8 mouse cellular contexts compared by ENCODE assay signal in genomic region chr1:170867691-170868105, GRCm38 (mm10). TPM values are rescaled to one million over a fixed set of nuclear protein-coding genes. Genes with fewer than 3 reads are reported as not detected.
DNase-seq lines count a peak whose midpoint lies in the region; ATAC-seq and TF ChIP-seq lines count a peak whose summit lies in the region.

TSS of gene Atf6 (minus strand) at chr1:170867771.

- H3K36me3 ChIP-seq in G1E (replicated peaks) = peaks cover 16% of the 10 kb centered on the region
- 0 out of 2 replicates have a peak, but pooled peaks cover 2% of the 10 kb centered on the region for H3K36me3 ChIP-seq in forebrain, embryonic 16.5 days (ENCODE audit: control insufficient read depth, insufficient read depth)
- peaks cover 9% of the 10 kb centered on the region; the same call in 1 of the 2 replicates for H3K36me3 ChIP-seq in lung, embryonic 14.5 days (ENCODE audit: insufficient read depth)
- H3K36me3 ChIP-seq in thymus, adult 2 months (ENCODE audit: control insufficient read depth, insufficient read depth, low read length) = no peaks in the 10 kb centered on the region

- ATAC-seq in G1E (ENCODE audit: extremely low read depth, insufficient number of reproducible peaks, low FRiP score, poor library complexity, severe bottlenecking) = peak; percentile 59
- peak; percentile 76 for ATAC-seq in forebrain, embryonic 16.5 days
- peak; percentile 84 for ATAC-seq in lung, embryonic 14.5 days (ENCODE audit: insufficient read depth)

- no peak for TF ChIP-seq POLR2A in olfactory bulb, adult 2 months (IDR thresholded peaks at IDR 0.05; ENCODE audit: insufficient read depth, low read depth, low read length)
- no peak for TF ChIP-seq POLR2A in thymus, adult 2 months (IDR thresholded peaks at IDR 0.05; ENCODE audit: control insufficient read depth, extremely low read depth, insufficient read depth, low read length, poor library complexity)

- no peak for TF ChIP-seq CTCF in G1E (IDR thresholded peaks at IDR 0.05; ENCODE audit: low read depth, low read length)
- TF ChIP-seq CTCF in layer of hippocampus, adult 2 months (conservative IDR thresholded peaks at IDR 0.05) = no peak
- TF ChIP-seq CTCF in lung, embryonic 14.5 days (IDR thresholded peaks at IDR 0.05; ENCODE audit: low read depth) = no peak
- no peak for TF ChIP-seq CTCF in olfactory bulb, adult 2 months (IDR thresholded peaks at IDR 0.05; ENCODE audit: insufficient read depth, low read depth, low read length)
- no peak for TF ChIP-seq CTCF in thymus, adult 2 months (IDR thresholded peaks at IDR 0.05; ENCODE audit: borderline replicate concordance, control insufficient read depth, extremely low read depth, insufficient read depth, low read length, poor library complexity)

- H3K4me3 ChIP-seq in G1E (ENCODE audit: low read depth, low read length) = peak within 1 kb of the TSS; percentile 87
- peak within 1 kb of the TSS; percentile 96 for H3K4me3 ChIP-seq in forebrain, embryonic 16.5 days (replicated peaks; ENCODE audit: low read length)
- peak within 1 kb of the TSS; percentile 91 for H3K4me3 ChIP-seq in layer of hippocampus, adult 2 months
- peak within 1 kb of the TSS; percentile 92 for H3K4me3 ChIP-seq in lung, embryonic 14.5 days (ENCODE audit: low read depth, low read length)
- H3K4me3 ChIP-seq in olfactory bulb, adult 2 months (ENCODE audit: insufficient read depth, low read depth, low read length) = peak within 1 kb of the TSS; percentile 98
- H3K4me3 ChIP-seq in thymus, adult 2 months (ENCODE audit: control insufficient read depth, insufficient read depth, low read length) = peak within 1 kb of the TSS; percentile 99

- no peaks in the 10 kb centered on the region for H3K27me3 ChIP-seq in G1E (ENCODE audit: insufficient read depth, low read length)
- H3K27me3 ChIP-seq in forebrain, embryonic 16.5 days (replicated peaks; ENCODE audit: control insufficient read depth, insufficient read depth, low read length) = no peaks in the 10 kb centered on the region
- H3K27me3 ChIP-seq in lung, embryonic 14.5 days (ENCODE audit: insufficient read depth, low read length) = no peaks in the 10 kb centered on the region
- H3K27me3 ChIP-seq in thymus, adult 2 months (ENCODE audit: control insufficient read depth, insufficient read depth, low read length) = no peaks in the 10 kb centered on the region; the same call in 1 of the 2 replicates

- H3K27ac ChIP-seq in forebrain, embryonic 16.5 days (ENCODE audit: low read length) = peak within 1 kb of the TSS; percentile 61
- H3K27ac ChIP-seq in layer of hippocampus, adult 2 months = peak within 1 kb of the TSS; percentile 81
- H3K27ac ChIP-seq in lung, embryonic 14.5 days (ENCODE audit: low read depth) = peak within 1 kb of the TSS; percentile 75
- H3K27ac ChIP-seq in olfactory bulb, adult 2 months (ENCODE audit: insufficient read depth, low read depth, low read length) = 0 out of 2 replicates have a peak within 1 kb of the TSS, but pooled peaks have one; percentile 16
- no peak within 1 kb of the TSS for H3K27ac ChIP-seq in thymus, adult 2 months (ENCODE audit: control insufficient read depth, insufficient read depth, low read length)

- H3K9me3 ChIP-seq in G1E (replicated peaks) = no peaks in the 10 kb centered on the region
- H3K9me3 ChIP-seq in forebrain, embryonic 16.5 days (ENCODE audit: control insufficient read depth, low read length) = no peaks in the 10 kb centered on the region
- H3K9me3 ChIP-seq in lung, embryonic 14.5 days (ENCODE audit: low read depth, low read length) = no peaks in the 10 kb centered on the region

- H3K9ac ChIP-seq in forebrain, embryonic 16.5 days (replicated peaks; ENCODE audit: low read depth, low read length) = peak within 1 kb of the TSS; percentile 88
- H3K9ac ChIP-seq in lung, embryonic 14.5 days = peak within 1 kb of the TSS; percentile 85

- WGBS in forebrain, embryonic 16.5 days = under 1% methylated on average over 25 of the region's 25 CpGs
- under 1% methylated on average over 25 of the region's 25 CpGs for WGBS in lung, embryonic 14.5 days
- 1% methylated on average over 25 of the region's 25 CpGs for WGBS in olfactory bulb, adult 2 months
- WGBS in thymus, adult 2 months = under 1% methylated on average over 25 of the region's 25 CpGs

- DNase-seq in G1E (ENCODE audit: low spot score) = peak; percentile 80
- peak; percentile 92 to 98 for DNase-seq in cerebellum, adult 18-20 months
- DNase-seq in heart, postnatal 36 days = peak; percentile 97
- DNase-seq in layer of hippocampus, adult 2 months (ENCODE audit: low spot score in 2 of 2) = peak; percentile 94 to 97
- peak; percentile 97 for DNase-seq in lung, embryonic 14.5 days
- DNase-seq in thymus, adult 2 months = peak; percentile 83

- H3K4me2 ChIP-seq in forebrain, embryonic 16.5 days (ENCODE audit: low read length) = peak within 1 kb of the TSS; percentile 81
- H3K4me2 ChIP-seq in lung, embryonic 14.5 days = peak within 1 kb of the TSS; percentile 87

- intact Hi-C loops in heart, postnatal 36 days (cut with DNase I) = loop anchor here (5.0 kb wide), 1 partner anchor 1335 kb away; the partner anchor contains the start of gene Nuf2

- peaks cover 41% of the 10 kb centered on the region for H3K4me1 ChIP-seq in G1E (ENCODE audit: insufficient read depth, low read depth, low read length)
- H3K4me1 ChIP-seq in forebrain, embryonic 16.5 days (replicated peaks; ENCODE audit: control insufficient read depth, insufficient read depth, low read length) = peaks cover 10% of the 10 kb centered on the region
- no peaks in the 10 kb centered on the region for H3K4me1 ChIP-seq in lung, embryonic 14.5 days (ENCODE audit: insufficient read depth)
- no peaks in the 10 kb centered on the region for H3K4me1 ChIP-seq in olfactory bulb, adult 2 months (ENCODE audit: control insufficient read depth, insufficient read depth, low read length)
- peaks cover 6% of the 10 kb centered on the region for H3K4me1 ChIP-seq in thymus, adult 2 months (replicated peaks; ENCODE audit: control insufficient read depth, insufficient read depth, low read length)

RNA-seq across cellular contexts. Expression of gene Atf6, which starts in this region (rescaled TPM):
- total RNA-seq in G1E (2014; fragmentation: Nextera tagmentation) (44.0 and 44.6 TPM in 2 replicates), G1E (2017) (22.5 and 22.7 TPM in 2 replicates)
- 1.7 and 2.1 TPM in 2 replicates for polyA plus RNA-seq in G1E (2012)
- 7.7 and 8.1 TPM in 2 replicates for polyA plus RNA-seq in forebrain, embryonic 16.5 days (2015; fragmentation: Nextera tagmentation; extraction: Ambion mirVana)
- total RNA-seq in heart, postnatal 36 days (2021) = 10 to 100 TPM; 63.2 to 71.4 TPM
- 10 to 100 TPM; 51.2 to 51.3 TPM for total RNA-seq in layer of hippocampus, adult 2 months (2021)
- 9.9 and 11.2 TPM in 2 replicates for polyA plus RNA-seq in lung, embryonic 14.5 days (2014; fragmentation: Nextera tagmentation; extraction: Ambion mirVana)
- not detected in 2 replicates for polyA plus RNA-seq in olfactory bulb, adult 2 months (2012; ENCODE audit: insufficient read depth, insufficient read length, low replicate concordance, missing spikeins)
- 5.4 and 7.0 TPM in 2 replicates for polyA plus RNA-seq in thymus, adult 2 months (2012; rRNA removed)
